Mouse (Mus musculus) R1 (cell line): ENCODE measurements around the gene Ugcg.

ENCODE experiments used
- DNase-seq: peaks from one replicate; pipeline ENCODE4 v3.0.0-alpha.2; 2018; ENCODE audit warnings: low read depth, low spot score

The Ugcg gene

DNA sequence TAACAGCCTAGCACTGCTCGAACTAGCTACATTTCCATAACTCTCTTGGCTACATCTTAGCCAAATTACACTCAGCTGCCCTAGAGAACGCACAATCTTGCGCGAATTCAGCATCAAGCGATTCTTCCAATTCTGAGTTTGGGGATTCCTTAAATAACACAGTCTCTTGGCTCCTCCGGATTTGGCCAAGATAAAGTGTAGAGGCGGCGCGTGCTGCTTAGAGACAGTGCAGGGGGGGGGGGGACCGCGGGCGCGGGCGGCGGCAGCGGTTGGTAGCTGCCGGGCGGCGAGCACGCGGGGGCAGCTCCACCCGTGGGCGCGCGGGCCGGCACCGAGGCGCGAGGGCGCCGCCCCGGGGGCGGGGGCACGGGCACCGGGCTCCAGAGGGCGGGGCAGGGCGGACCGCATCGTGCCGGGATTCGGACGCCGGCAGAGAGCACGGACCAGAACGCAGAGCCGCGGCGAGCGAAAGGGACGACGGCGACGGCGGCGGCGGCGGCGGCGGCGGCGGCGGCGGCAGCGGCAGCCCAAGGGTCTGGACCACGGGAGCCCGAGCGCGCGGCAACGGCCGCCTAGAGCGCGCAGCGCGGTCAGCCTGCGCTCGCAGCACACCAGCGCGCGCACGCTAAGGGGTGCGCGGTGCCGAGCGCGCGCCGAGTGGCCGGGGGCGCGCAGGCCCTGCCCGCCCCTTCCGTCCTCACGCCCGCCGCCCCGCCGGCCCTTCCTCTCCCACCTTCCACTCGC, at the start of gene Ugcg:
Gene Ugcg (plus strand): TSS at position 456 of the 744 bp plus-strand sequence.
- DNase-seq: peak; percentile 73

DNA sequence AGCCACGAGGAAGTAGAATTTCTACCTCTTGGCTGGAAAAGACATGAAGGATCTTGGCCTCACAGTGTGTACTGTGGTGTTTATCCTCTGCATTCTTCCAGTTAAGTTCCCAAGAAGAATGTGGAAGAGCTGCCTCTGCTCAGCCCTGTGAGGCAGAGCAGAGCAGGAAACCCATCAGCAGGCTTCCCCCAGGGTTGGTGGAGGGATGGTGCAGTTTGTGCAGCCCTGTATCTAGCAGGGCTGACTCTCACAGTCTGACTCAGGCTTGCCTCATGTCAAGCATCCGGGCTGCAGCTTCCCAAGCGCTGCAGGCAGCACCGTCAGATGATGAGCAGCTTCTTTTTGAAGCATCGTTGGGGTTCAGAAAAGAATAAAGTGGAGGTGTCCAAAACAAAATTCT, 40.0 kb upstream of the Ugcg start:
- no peak for DNase-seq

DNA sequence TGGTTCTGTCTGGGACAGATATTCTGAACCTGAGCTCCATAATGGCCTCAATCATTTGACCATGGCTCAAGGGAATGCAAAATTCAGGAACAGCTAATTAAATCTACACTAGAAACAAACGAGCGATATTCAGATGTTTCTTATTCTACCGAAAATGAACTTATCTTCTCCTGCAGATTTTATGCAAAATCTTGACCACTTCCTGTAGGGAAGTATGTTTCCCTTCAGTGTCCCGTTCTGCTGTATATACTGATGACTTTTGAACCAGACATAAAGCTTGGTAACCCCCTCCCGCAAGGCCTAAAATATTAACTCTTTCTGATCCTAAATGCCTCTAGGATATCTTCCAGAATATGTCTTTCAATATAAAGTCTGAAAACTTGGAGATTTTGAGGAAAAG, 38.1 kb upstream of the Ugcg start:
- no peak for DNase-seq

DNA sequence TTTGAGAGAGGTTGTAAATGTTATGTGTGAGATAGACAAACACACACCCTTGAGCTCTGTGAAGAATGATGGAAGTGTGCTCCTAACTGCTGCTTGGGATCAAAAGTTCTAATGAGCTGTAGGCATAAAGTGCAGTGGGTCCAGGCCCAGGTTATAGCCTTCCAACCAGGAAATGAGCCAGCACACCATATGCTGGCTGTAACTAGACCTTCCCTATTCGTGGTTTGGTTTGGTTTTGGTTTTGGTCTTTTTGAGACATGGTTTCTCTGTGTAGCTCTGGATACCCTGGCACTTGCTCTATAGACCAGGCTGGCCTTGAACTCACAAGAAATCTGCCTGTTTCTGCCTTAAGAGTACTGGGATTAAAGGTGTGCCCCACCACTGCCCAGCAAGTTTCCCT, 37.1 kb upstream of the Ugcg start:
- DNase-seq: no peak

DNA sequence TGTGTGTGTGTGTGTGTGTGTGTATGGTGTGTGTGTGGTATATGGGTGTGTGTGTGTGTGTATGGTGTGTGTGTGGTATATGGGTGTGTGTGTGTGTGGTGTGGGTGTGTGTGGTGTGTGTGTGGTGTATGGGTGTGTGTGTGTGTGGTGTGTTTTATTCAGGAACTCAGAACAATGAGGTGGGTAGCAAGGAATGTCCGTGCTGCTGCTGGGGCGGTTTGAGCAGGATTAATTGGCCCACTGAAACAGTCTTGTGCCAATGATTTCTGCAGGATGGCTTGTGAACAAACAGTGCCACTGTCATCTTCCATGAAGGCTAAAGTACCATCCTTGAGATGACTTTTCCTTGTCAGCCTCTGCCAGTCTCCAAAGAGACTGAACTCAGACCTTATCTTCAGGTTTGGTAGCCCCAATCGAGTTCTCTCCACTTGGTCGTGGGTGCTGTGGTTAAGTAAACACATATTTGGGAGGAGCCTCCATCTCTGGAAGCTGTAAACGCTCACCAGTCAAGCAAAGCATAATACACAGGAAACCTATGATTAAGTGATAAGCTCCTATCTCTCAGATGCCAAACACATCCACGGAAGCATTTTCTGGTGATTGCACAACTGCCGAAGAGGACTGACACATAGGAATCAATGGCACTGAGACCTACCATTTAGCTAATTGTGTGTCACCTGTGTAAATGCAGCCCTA, 32.0 kb upstream of the Ugcg start:
- DNase-seq: no peak

DNA sequence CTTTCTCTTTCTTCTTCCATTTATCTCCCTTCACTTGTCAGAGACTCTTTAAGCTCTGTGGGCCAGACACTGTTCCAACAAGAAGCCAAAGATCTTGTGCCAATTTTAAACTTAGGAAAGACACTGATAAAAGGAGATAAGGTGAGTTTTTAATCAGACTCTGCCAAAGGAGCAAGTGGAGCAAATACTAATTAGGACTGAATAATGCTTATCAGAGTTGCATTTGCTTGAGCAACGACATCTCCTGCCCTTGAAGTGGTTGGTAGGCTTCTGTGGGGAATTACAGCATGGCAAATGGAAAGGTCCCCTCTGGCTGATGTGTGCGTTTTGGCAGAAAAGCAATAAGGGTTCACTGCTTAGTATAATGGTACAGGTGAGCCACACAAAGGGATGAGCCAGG, 31.4 kb upstream of the Ugcg start:
- DNase-seq: no peak

DNA sequence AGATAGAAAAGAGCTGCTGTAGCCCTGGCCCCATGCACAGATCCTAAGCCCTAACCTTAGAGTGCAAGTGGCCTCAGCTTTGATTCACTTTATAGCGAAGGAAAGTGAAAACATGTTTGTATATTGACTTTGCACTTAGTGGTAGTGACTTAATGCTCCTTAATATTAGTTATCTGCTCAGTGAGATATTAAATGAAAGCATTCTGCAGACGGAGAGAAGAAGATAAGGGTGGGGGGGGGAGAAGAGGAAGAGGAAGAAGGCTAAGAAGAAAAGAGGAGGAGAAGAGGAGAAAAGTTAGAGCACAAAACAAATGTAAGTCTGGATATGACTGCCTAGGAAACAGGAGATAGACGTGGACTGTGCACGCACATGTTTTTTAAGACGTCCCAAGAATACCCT, 28.8 kb upstream of the Ugcg start:
- DNase-seq: no peak

DNA sequence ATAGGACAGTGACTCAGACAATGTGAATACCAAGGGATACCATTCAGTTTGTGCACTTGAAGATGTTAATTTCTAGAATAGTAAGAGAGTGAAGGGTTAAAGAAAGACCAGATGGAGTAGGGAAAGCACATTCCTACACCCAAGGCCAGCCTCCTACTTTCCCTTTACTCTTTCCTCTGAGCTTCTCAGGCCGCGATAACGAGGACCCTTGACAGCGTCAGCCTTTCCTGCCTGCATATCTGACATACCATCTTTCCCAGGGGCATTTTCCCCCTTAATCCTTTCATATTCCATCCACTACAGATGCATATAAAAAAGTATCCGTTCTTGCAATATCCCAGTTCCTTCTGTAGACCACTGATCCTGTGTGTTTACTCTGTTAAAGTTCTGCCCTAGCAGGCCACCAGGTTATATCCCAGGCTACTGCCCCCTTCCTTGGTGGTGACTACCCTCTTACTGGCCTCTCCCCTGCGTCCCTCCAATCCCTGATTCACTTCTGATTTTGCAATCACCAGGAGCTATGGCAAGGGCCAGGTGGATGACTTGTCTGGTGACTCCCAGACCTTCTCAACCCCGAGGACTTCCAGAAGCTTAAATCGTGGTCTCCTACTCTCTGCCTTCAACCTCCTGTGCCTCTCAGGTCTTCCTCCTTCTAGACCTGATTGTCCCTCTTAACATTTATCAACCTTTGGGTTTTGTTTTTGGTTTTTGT, 27.9 kb upstream of the Ugcg start:
- DNase-seq: no peak

DNA sequence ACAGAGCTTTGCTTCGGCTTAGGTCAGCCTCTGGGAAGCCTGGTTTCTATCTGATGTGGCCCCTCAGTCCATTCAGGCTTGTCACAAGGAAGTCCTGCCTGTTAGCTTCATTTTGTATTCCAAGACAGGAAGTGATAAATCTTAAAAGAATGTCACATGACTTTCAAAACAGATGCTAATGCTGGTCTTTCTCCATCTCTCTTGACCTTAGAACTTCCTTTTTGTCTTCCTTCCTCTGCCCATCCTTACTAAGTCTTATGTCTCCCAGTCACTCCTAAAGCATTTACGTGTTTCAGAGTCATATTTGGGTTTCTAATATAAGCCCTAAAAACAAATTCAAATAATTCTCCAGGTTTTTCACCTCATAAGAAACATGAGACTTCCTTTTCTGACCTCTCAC, 25.0 kb upstream of the Ugcg start:
- peak; percentile 13 for DNase-seq

DNA sequence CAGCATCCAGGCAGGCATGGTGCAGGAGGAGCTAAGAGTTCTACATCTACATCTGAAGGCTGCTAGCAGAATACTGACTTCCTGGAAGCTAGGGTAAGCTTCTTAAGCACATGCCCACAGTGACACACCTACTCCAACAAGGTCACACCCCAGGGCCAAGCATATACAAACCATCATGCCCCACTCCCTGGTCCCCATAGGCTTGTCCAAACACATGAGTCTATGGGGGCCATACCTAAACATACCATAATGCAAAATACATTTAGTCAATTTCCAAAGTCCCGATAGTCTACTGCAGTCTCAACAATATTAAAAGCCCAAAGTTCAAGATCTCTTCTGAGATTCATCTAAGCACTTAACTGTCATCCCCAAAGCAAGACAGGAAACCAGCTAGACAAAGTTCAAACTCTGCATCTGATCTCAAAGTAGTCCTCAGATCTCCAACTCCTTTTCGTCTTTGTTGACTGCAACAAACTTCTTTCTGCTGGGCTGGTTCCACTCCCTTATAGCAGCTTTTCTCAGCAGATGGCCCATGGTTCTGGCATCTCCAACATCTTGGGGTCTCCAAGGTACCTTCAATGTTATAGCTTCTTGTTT, 21.7 kb upstream of the Ugcg start:
- DNase-seq: no peak

DNA sequence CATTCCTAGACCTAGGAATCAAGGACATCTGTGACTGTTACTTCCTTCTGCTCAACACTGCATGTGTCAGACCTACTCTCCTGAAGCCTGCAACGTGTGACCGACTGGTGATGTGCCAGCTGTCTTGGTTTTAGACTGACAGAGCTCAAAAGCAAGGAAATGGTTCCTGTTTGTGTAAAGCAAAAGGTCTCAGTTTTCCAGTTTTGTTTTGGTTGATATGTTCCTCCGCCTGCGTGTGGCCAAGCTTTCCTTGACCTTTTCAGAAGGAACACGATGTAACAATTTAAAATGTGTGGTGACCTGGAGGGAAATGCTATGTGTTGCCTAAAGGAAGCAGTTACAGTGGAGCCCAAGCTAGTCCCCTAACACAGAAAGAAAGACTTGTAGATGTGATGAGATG, 19.1 kb upstream of the Ugcg start:
- no peak for DNase-seq

DNA sequence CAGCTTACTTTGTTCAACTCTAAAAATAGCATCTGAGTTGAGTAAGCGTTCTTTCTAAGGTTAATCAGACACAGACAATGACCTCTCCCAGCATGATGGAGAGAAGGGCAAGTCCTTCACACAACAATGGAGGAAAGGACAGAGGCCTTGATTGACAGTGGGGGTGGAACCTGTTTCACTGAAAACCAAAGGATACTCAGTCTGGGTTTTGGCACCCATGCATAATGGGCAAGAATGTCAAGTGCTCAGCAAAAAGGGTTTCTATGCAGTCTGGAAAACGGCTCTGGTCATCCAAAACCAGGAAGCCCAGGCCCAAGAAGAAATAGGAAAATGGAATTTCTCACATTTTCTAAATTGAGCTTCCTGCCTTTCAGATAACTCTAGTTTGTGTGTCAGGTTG, 16.4 kb upstream of the Ugcg start:
- DNase-seq: peak; percentile 59

DNA sequence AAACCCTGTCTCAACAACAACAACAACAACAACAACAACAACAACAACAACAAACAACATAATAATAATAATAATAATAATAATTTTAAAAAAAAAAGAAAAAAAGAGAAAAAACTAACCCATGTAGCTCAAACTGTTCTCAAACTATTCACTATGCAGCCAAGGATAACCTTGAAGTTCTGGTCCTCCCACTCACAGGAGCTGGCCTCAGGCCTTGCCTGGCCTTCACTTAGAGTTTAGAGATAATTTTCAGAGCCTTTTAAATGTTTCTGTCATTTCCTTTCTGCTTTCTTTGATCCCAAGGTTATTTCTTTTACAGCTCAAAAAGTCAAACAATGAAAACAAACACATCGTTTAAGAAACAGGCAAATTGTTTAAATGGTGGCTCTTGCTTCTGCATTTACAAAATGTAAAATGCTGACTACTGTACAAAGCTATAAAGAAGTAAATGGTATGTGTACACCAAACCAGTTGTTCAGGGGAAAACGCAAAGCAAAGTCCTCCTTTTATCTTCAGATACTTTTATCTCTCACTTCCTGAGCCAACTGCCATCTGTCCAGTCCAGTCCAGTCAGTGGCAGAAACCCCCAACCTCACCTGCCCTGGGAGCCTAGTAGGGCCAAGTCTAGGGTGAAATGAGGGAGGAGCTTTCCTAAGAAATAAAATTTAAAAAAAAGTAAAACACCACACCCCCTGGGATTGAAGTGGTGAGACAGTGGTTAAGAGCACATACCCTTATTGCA, 15.7 kb upstream of the Ugcg start:
- no peak for DNase-seq

DNA sequence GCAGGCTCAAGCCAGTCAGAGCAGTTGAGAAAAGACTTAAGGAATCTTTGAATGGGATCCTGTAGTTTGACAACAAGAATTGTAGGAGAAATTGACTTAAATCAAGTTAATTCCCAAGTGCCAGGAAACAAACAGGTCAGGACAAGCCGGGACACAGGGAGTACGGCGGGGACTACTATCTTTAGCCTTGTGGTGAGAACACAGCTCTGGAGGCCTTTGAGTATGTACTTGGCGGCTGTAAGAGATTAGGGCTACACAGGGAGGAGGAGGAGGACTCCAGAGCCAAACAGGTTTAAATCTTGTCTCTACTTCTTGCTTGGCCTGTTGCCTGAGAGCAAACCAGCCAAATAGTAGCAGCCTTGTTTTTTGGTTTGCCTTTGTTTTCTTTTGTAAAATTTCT, 14.1 kb upstream of the Ugcg start:
- no peak for DNase-seq

DNA sequence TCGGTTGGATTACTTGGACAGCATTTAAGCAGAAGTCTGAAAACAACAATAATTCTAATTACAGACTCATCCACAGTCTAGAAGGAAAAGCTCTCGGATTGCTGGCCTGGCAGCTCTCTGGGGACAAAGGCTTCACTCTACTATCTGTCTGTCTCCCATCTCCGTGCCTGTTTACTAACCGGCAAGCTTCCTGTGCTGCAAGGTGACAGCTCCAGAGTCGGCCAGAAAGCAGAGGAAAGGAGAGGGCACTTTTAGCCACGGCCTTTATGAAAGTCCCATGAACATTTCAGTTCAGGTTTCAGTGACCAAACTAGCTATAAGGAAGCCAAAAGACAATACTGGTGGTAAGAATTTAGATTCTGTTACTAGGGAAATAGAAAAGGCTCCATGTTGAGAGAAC, 13.1 kb upstream of the Ugcg start:
- DNase-seq: no peak

DNA sequence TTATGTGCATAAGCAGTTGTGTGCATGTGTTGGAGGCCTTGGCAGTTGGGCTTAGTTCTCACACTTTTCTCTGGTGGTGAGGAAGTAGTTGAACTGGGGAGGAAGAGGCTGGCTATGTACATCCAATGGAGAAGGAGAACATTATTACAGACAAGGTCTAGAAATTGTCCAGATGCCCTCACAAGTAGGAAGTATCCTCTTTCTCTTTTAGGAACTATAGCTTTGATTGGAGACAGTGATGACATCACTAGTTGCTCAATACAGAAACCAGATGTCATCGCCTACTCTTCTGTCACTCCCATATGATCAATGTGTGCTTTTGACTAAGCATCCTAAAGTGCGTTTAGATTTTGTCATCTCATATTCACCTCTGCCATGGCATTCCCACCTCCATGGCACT, 11.5 kb upstream of the Ugcg start:
- no peak for DNase-seq

DNA sequence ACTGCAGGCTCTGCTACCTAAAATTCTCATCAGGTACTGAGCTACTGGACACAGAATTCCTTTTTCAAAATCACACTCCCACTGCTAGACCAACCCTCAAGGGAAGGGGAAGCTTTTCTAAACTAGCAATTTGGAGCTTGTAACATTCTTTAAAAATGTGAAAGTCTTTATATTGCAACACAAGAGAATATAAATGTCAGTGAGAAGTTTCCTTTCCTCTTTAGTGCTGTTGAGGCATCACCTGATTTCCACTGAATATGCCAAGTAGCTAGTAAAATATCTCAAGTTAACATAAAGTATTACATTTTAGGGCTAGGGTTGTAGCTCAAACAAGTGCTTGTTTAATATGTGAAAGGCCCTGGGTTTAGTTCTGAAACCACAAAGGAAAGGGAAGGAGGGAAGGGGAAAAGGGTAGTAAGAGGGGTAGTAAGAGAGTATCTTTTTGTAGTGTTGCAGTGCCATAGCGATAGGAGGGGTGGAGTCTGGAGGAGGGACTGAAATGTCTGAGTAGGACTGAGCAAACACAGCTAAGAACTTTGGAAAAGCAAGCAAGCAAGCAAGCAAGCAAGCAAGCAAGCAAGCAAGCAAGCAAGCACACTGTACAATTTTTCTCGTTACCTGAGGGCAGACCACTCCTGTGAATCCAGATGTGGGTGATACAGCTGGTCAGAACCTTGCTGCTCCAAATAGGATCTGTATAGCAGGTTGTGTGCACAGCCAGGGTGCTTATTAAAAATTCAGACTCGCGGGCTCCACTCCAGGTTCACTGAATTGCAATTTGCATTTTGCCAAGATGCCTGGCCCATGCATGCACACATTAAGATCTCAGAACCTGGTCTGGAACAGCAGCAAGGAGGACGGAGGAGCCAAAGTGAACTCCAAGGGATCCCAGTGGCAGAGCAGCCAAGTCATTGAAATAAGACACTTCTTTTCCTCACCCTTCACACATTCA, 7.5 kb upstream of the Ugcg start:
- no peak for DNase-seq

DNA sequence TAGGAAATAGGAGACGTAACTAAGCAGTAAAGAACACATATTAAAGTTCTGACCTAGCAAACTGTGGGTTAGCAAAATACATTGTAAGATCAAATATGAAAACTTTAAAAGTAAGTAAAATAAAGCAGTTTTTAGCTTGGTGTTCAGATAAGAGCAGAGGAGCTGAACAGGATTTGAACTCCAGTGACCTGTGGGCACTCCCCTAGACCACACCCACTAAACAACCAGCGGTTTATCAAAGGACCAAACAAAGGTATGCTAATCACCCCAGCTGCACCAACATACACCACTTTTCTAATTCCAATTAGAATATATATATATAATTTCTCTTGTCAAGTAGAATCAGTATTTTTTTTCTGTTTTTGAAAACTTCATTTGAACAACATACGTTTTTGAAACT, 3.4 kb upstream of the Ugcg start:
- no peak for DNase-seq

DNA sequence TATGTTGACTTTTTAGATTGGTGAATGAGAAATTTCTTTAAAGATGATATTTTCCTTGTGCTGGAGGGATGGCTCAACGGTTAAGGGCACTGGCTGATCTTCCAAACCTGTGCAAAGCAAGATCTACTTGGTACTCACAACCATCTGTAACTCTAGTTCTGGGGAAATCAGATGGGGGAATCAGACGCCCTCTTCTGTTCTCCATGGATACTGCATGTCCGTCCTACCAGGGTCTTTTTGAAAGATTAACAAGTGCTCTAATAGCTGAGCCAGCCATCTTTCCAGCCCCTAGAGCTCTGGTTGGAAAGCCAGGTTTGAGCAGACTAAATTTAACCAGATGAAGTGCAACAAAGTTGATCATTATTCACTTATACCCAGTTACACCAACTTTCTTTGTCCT, 1.8 kb upstream of the Ugcg start:
- peak; percentile 86 for DNase-seq

DNA sequence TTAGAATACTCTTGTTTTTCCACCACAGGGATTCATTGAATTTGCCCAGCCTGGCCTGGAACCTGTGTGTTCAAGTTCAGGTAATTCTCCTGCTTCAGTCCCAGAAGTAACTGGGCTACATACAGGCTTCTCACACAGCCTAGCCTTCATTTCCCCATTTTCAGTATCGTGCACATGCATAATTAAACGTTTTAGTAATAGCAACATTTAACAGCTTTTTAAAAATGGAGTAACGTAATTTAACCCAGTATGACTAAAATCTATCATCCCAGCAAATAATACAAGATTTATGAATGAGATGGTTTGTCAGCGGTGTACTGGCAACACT, 619 bp upstream of the Ugcg start:
- no peak for DNase-seq
